Mouse (Mus musculus) thymus, adult 2 months (tissue): ENCODE results near the gene Fam50a.

Experiments
- CTCF ChIP-seq: fragments of 200-500 bp; IDR thresholded peaks from 2 replicates; pipeline ENCODE4 v1.5.1; 2012; ENCODE audit warnings: mild to moderate bottlenecking, control low read depth, low read length, moderate library complexity, borderline replicate concordance; ENCODE audit not compliant: control insufficient read depth, poor library complexity, insufficient read depth; ENCODE audit errors: extremely low read depth
- POLR2A ChIP-seq: fragments of 200-500 bp; IDR thresholded peaks from 2 replicates; pipeline ENCODE4 v1.6.1; 2012; ENCODE audit warnings: mild to moderate bottlenecking, low read length, control low read depth, moderate library complexity; ENCODE audit not compliant: control insufficient read depth, poor library complexity, insufficient read depth; ENCODE audit errors: extremely low read depth

DNA sequence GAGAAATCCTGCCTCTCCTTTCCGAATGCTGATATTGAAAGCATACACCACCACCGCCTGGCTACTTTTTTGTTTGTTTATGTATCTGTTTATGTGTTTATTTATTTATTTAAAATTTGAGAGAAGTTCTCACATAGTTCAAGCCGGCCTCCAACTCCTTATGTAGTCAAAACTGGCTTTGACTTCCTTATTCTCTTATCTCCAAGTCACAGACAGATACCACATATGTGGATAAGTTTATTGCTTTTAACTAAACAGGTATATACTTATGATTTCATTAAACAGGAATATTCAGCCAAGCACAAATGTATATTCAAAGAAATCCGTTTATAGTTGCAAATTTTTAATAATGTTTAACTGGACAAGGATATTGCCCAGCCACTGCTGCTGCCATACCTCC, 19.4 kb upstream of the Fam50a start:
- TF ChIP-seq CTCF (no peak), POLR2A (no peak)
